ENCODE assay signal across 8 mouse cellular contexts in genomic region chr4:86748336-86749291, GRCm38 (mm10). TPM values are rescaled to one million over a fixed set of nuclear protein-coding genes. Genes with fewer than 3 reads are reported as not detected.
DNase-seq lines count a peak whose midpoint lies in the region; ATAC-seq lines count a peak whose summit lies in the region.

Gene Dennd4c, plus strand, starts transcription at chr4:86748555.

- ATAC-seq in frontal cortex, adult (ENCODE audit: low TSS enrichment) = peak; percentile 80
- peak; percentile 98 for ATAC-seq in hindbrain, embryonic 11.5 days (ENCODE audit: low FRiP score)

- H3K4me1 ChIP-seq in hindbrain, embryonic 11.5 days (replicated peaks; ENCODE audit: control insufficient read depth, insufficient read depth, low read length) = no peaks in the 10 kb centered on the region; the same call in 1 of the 2 replicates

- no peaks in the 10 kb centered on the region for H3K36me3 ChIP-seq in hindbrain, embryonic 11.5 days (ENCODE audit: control insufficient read depth, insufficient read depth, low read length)

- H3K9ac ChIP-seq in hindbrain, embryonic 11.5 days (ENCODE audit: low read depth, low read length) = peak within 1 kb of the TSS; percentile 83

- peak within 1 kb of the TSS; percentile 85 for H3K4me3 ChIP-seq in hindbrain, embryonic 11.5 days (ENCODE audit: low read depth, low read length)

- DNase-seq in MN1 (ENCODE audit: low spot score) = peak; percentile 93
- peak; percentile 92 for DNase-seq in cerebellum, adult 9-10 months
- DNase-seq in hindbrain, embryonic 11.5 days (ENCODE audit: low spot score) = peak; percentile 94
- DNase-seq in layer of hippocampus, postnatal 10 days (ENCODE audit: low spot score in 2 of 2) = peak; percentile 81 to 90
- DNase-seq in lung, postnatal 10 days = peak; percentile 97
- peak; percentile 97 for DNase-seq in ovary, postnatal 36 days (ENCODE audit: low spot score)
- DNase-seq in thymus, postnatal 25 days = peak; percentile 96

- peak within 1 kb of the TSS; percentile 77 for H3K27ac ChIP-seq in hindbrain, embryonic 11.5 days (ENCODE audit: low read depth, low read length)

- peak within 1 kb of the TSS; percentile 81 for H3K4me2 ChIP-seq in hindbrain, embryonic 11.5 days (replicated peaks; ENCODE audit: low read depth, low read length)

- WGBS in hindbrain, embryonic 11.5 days = under 1% methylated on average over 88 of the region's 95 CpGs

- no peaks in the 10 kb centered on the region for H3K27me3 ChIP-seq in hindbrain, embryonic 11.5 days (ENCODE audit: control insufficient read depth, insufficient read depth, low read length)

- no peaks in the 10 kb centered on the region for H3K9me3 ChIP-seq in hindbrain, embryonic 11.5 days (ENCODE audit: control insufficient read depth, low read length)

RNA-seq across cellular contexts. Expression of gene Dennd4c, which starts in this region (rescaled TPM):
- 5.7 and 7.4 TPM in 2 replicates for polyA plus RNA-seq in hindbrain, embryonic 11.5 days (2014; fragmentation: Nextera tagmentation; extraction: Ambion mirVana)
- total RNA-seq in layer of hippocampus, postnatal 10 days (2021) = 10 to 100 TPM; 13.0 to 14.8 TPM

Comparison
In these comparisons a context has a peak if more than half of its experiments do, and no peak if none do; other contexts are left out.
1. Peak in every context shown above with its lines: DNase-seq, ATAC-seq, H3K4me3 ChIP-seq and H3K27ac ChIP-seq.